Mouse (Mus musculus): ENCODE results near the gene Apba2. TPM values are rescaled to one million over a fixed set of nuclear protein-coding genes. Genes with fewer than 3 reads are reported as not detected.

Gene Apba2
- polyA plus RNA-seq, 1 experiment from 2014 or later = 6.8 TPM

- H3K4me2 ChIP-seq = no peak overlapping the region
- WGBS = 48% methylated on average over 7 of the region's 7 CpGs
These were observed 68.2 kb downstream of the Apba2 start for GRCm38 (mm10) chr7:64569676-64570075.

DNA sequence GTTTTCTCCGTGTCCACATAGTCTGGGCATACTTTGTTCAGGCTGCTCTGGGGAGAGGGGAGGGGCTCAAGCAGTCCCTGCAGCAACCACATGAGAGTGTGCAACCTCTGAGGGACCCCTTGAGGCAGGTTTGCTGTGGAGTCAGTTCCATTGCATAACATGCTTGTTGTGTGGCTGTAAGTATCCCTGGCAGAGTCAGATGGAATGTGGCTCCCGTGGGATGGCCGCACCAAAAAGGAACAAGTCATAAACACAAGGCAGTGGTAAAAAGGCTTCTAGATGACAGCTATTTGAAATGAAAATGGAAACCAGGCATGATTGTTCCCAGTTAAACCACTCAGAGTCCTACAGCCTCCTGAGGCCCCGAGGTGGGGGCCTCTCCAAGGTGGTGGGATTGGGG lies 69.4 kb downstream of the Apba2 start:
- H3K27me3 ChIP-seq = no peaks in the 10 kb centered on the region
- H3K4me1 ChIP-seq (replicated peaks) = no peaks in the 10 kb centered on the region
- no peak overlapping the region for H3K27ac ChIP-seq
- no peak overlapping the region for H3K4me3 ChIP-seq (replicated peaks)
- H3K9ac ChIP-seq (replicated peaks) = no peak overlapping the region
- no peak overlapping the region for H3K4me2 ChIP-seq
- H3K9me3 ChIP-seq = no peaks in the 10 kb centered on the region
- no peaks in the 10 kb centered on the region for H3K36me3 ChIP-seq
- ATAC-seq (ENCODE audit: insufficient number of reproducible peaks, insufficient read depth, low FRiP score, low TSS enrichment, low read depth) = no peak
- WGBS = 79% methylated on average over 4 of the region's 4 CpGs

More at GRCm38 (mm10) chr7:64569676-64570075, 68.2 kb downstream of the Apba2 start:
- no peaks in the 10 kb centered on the region for H3K4me1 ChIP-seq (replicated peaks)
- H3K9ac ChIP-seq (replicated peaks) = no peak overlapping the region
- H3K36me3 ChIP-seq = no peaks in the 10 kb centered on the region
- H3K27ac ChIP-seq = no peak overlapping the region
- H3K27me3 ChIP-seq = no peaks in the 10 kb centered on the region
- ATAC-seq (ENCODE audit: insufficient number of reproducible peaks, insufficient read depth, low FRiP score, low TSS enrichment, low read depth) = no peak
- no peaks in the 10 kb centered on the region for H3K9me3 ChIP-seq
- no peak overlapping the region for H3K4me3 ChIP-seq (replicated peaks)

GRCm38 (mm10) chr7:64574144-64574543 lies 72.6 kb downstream of the Apba2 start:
- H3K9me3 ChIP-seq = no peaks in the 10 kb centered on the region
- H3K36me3 ChIP-seq = no peaks in the 10 kb centered on the region
- no peak overlapping the region for H3K4me3 ChIP-seq (replicated peaks)
- 88% methylated on average over 16 of the region's 16 CpGs for WGBS
- no peak overlapping the region for H3K27ac ChIP-seq
- no peak overlapping the region for H3K4me2 ChIP-seq
- no peak overlapping the region for H3K9ac ChIP-seq (replicated peaks)
- no peaks in the 10 kb centered on the region for H3K27me3 ChIP-seq
- ATAC-seq (ENCODE audit: insufficient number of reproducible peaks, insufficient read depth, low FRiP score, low TSS enrichment, low read depth) = no peak
- H3K4me1 ChIP-seq (replicated peaks) = no peaks in the 10 kb centered on the region

- no peaks in the 10 kb centered on the region for H3K27me3 ChIP-seq
- no peaks in the 10 kb centered on the region for H3K36me3 ChIP-seq
- H3K9ac ChIP-seq (replicated peaks) = no peak overlapping the region
- 0 out of 2 replicates have a peak, but pooled peaks cover 4% of the 10 kb centered on the region for H3K4me1 ChIP-seq (replicated peaks)
- H3K4me2 ChIP-seq = no peak overlapping the region
- H3K9me3 ChIP-seq = no peaks in the 10 kb centered on the region
- no peak overlapping the region for H3K4me3 ChIP-seq (replicated peaks)
- H3K27ac ChIP-seq = no peak overlapping the region
- WGBS = 43% methylated on average over 1 of the region's 1 CpGs
- no peak for ATAC-seq (ENCODE audit: insufficient number of reproducible peaks, insufficient read depth, low FRiP score, low TSS enrichment, low read depth)
These were observed 75.0 kb downstream of the Apba2 start for GRCm38 (mm10) chr7:64576519-64576951.

GRCm38 (mm10) chr7:64578176-64578575 lies 76.7 kb downstream of the Apba2 start:
- H3K27me3 ChIP-seq = no peaks in the 10 kb centered on the region
- no peaks in the 10 kb centered on the region for H3K36me3 ChIP-seq
- 88% methylated on average over 6 of the region's 6 CpGs for WGBS
- no peak overlapping the region for H3K27ac ChIP-seq
- no peak overlapping the region for H3K9ac ChIP-seq (replicated peaks)
- no peak for ATAC-seq (ENCODE audit: insufficient number of reproducible peaks, insufficient read depth, low FRiP score, low TSS enrichment, low read depth)
- H3K9me3 ChIP-seq = no peaks in the 10 kb centered on the region
- 0 out of 2 replicates have a peak, but pooled peaks cover 4% of the 10 kb centered on the region for H3K4me1 ChIP-seq (replicated peaks)
- H3K4me3 ChIP-seq (replicated peaks) = no peak overlapping the region
- H3K4me2 ChIP-seq = no peak overlapping the region

DNA sequence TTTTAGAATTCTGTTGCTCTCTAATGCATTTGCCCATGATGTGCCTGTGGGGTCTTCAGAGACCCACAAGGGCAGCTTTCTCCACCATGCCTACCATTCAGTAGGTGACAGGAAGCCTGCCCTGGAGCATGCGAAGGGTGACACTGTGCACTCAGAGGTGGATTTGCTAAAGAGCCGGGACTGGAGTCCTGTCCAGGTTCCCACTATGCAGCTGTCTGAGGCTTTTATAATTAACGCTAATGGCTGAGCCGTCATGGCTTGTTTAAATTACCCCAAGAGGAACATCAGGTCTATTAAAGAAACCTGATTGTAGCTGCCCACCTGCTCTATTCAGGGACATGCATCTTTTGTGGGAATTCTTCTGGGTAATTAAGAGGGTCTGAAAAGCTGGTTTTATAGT lies 78.4 kb downstream of the Apba2 start:
- Histone ChIP-seq H3K4me1 (replicated peaks) (0 out of 2 replicates have a peak, but pooled peaks cover 4% of the 10 kb centered on the region), H3K36me3 (no peaks in the 10 kb centered on the region), H3K27me3 (no peaks in the 10 kb centered on the region), H3K27ac (no peak overlapping the region), H3K4me3 (replicated peaks) (no peak overlapping the region), H3K9me3 (no peaks in the 10 kb centered on the region), H3K4me2 (no peak overlapping the region), H3K9ac (replicated peaks) (no peak overlapping the region)
- no peak for ATAC-seq (ENCODE audit: insufficient number of reproducible peaks, insufficient read depth, low FRiP score, low TSS enrichment, low read depth)
- WGBS = 44% methylated on average over 4 of the region's 4 CpGs

- Histone ChIP-seq H3K4me2 (no peak overlapping the region), H3K4me1 (replicated peaks) (0 out of 2 replicates have a peak, but pooled peaks cover 4% of the 10 kb centered on the region), H3K4me3 (replicated peaks) (no peak overlapping the region), H3K9ac (replicated peaks) (no peak overlapping the region), H3K27ac (no peak overlapping the region), H3K27me3 (no peaks in the 10 kb centered on the region), H3K36me3 (no peaks in the 10 kb centered on the region), H3K9me3 (no peaks in the 10 kb centered on the region)
- ATAC-seq (ENCODE audit: insufficient number of reproducible peaks, insufficient read depth, low FRiP score, low TSS enrichment, low read depth) = no peak
- 81% methylated on average over 4 of the region's 4 CpGs for WGBS
These were observed 78.8 kb downstream of the Apba2 start for GRCm38 (mm10) chr7:64580293-64580692.

GRCm38 (mm10) chr7:64582358-64582757 lies 80.9 kb downstream of the Apba2 start:
- Histone ChIP-seq H3K4me1 (replicated peaks) (0 out of 2 replicates have a peak, but pooled peaks cover 4% of the 10 kb centered on the region), H3K4me2 (no peak overlapping the region), H3K27me3 (no peaks in the 10 kb centered on the region), H3K36me3 (no peaks in the 10 kb centered on the region), H3K4me3 (replicated peaks) (no peak overlapping the region), H3K27ac (no peak overlapping the region), H3K9me3 (no peaks in the 10 kb centered on the region), H3K9ac (replicated peaks) (no peak overlapping the region)
- WGBS = 79% methylated on average over 8 of the region's 8 CpGs
- no peak for ATAC-seq (ENCODE audit: insufficient number of reproducible peaks, insufficient read depth, low FRiP score, low TSS enrichment, low read depth)

GRCm38 (mm10) chr7:64583670-64584121 lies 82.2 kb downstream of the Apba2 start:
- H3K9ac ChIP-seq (replicated peaks) = no peak overlapping the region
- no peak overlapping the region for H3K27ac ChIP-seq
- no peak for ATAC-seq (ENCODE audit: insufficient number of reproducible peaks, insufficient read depth, low FRiP score, low TSS enrichment, low read depth)
- no peaks in the 10 kb centered on the region for H3K36me3 ChIP-seq
- 0 out of 2 replicates have a peak, but pooled peaks cover 4% of the 10 kb centered on the region for H3K4me1 ChIP-seq (replicated peaks)
- no peaks in the 10 kb centered on the region for H3K27me3 ChIP-seq
- WGBS = 92% methylated on average over 6 of the region's 6 CpGs
- no peaks in the 10 kb centered on the region for H3K9me3 ChIP-seq
- H3K4me3 ChIP-seq (replicated peaks) = no peak overlapping the region
- H3K4me2 ChIP-seq = no peak overlapping the region

- H3K27ac ChIP-seq = no peak overlapping the region
- no peaks in the 10 kb centered on the region for H3K27me3 ChIP-seq
- H3K4me2 ChIP-seq = no peak overlapping the region
- H3K36me3 ChIP-seq = no peaks in the 10 kb centered on the region
- 87% methylated on average over 4 of the region's 4 CpGs for WGBS
- no peak overlapping the region for H3K4me3 ChIP-seq (replicated peaks)
- no peak overlapping the region for H3K9ac ChIP-seq (replicated peaks)
- no peak for ATAC-seq (ENCODE audit: insufficient number of reproducible peaks, insufficient read depth, low FRiP score, low TSS enrichment, low read depth)
- no peaks in the 10 kb centered on the region for H3K4me1 ChIP-seq (replicated peaks)
- peaks cover 1% of the 10 kb centered on the region; the same call in 1 of the 2 replicates for H3K9me3 ChIP-seq
These were observed 84.6 kb downstream of the Apba2 start for GRCm38 (mm10) chr7:64586133-64586532.

DNA sequence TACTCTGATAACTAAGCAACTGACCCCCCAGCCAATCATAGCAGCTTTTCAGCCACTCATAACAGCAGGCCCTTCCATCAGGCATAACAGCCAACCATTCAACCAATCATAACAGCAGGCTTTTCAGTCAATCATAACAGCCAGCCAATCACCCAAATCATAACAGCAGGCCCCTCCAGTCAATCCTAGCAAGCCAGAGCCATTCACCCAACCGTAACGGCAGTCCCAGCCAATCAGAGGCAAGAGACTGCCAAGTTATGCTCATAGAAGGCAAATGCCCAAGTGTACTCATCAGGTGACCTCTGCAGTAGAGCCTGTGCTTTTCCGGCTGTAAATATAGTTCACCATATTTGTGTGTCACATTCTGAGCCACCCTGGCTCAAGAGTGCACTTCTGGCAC lies 85.1 kb downstream of the Apba2 start:
- Histone ChIP-seq H3K4me1 (replicated peaks) (no peaks in the 10 kb centered on the region), H3K36me3 (no peaks in the 10 kb centered on the region), H3K9ac (replicated peaks) (no peak overlapping the region), H3K4me3 (replicated peaks) (no peak overlapping the region), H3K27ac (no peak overlapping the region), H3K9me3 (peaks cover 6% of the 10 kb centered on the region; the same call in 1 of the 2 replicates), H3K4me2 (no peak overlapping the region), H3K27me3 (no peaks in the 10 kb centered on the region)
- WGBS = 91% methylated on average over 3 of the region's 3 CpGs
- ATAC-seq (ENCODE audit: insufficient number of reproducible peaks, insufficient read depth, low FRiP score, low TSS enrichment, low read depth) = no peak
